Mouse (Mus musculus) E14TG2a.4 (cell line): ENCODE measurements around the gene Rps15.

ENCODE experiments used
- H3K27me3 ChIP-seq: 2 replicates; pipeline ENCODE4 v1.6.1; 2014; ENCODE audit warnings: low read length, control low read depth; ENCODE audit not compliant: insufficient read depth
- H3K36me3 ChIP-seq: 2 replicates; pipeline ENCODE4 v1.6.1; 2014; ENCODE audit warnings: low read length, control low read depth; ENCODE audit not compliant: insufficient read depth
- H3K4me1 ChIP-seq: replicated peaks from 2 replicates; pipeline ENCODE4 v1.6.1; 2014; ENCODE audit warnings: low read depth, low read length, control low read depth
- H3K4me3 ChIP-seq: replicated peaks from 2 replicates; pipeline ENCODE4 v1.5.1; 2014; ENCODE audit warnings: mild to moderate bottlenecking, low read length
- H3K9me3 ChIP-seq: 2 replicates; pipeline ENCODE4 v1.6.1; 2014; ENCODE audit warnings: low read length, control low read depth
- CTCF ChIP-seq: conservative IDR thresholded peaks from 2 replicates; pipeline ENCODE4 v1.5.1; 2014; ENCODE audit warnings: low read length
- NANOG ChIP-seq: IDR thresholded peaks from 2 replicates; pipeline ENCODE4 v1.6.1; 2014; ENCODE audit warnings: borderline replicate concordance, low read length, mixed read lengths
- POU5F1 ChIP-seq: IDR thresholded peaks from 2 replicates; pipeline ENCODE4 v1.6.1; 2014; ENCODE audit warnings: low read length, borderline replicate concordance

Rps15 gene

DNA sequence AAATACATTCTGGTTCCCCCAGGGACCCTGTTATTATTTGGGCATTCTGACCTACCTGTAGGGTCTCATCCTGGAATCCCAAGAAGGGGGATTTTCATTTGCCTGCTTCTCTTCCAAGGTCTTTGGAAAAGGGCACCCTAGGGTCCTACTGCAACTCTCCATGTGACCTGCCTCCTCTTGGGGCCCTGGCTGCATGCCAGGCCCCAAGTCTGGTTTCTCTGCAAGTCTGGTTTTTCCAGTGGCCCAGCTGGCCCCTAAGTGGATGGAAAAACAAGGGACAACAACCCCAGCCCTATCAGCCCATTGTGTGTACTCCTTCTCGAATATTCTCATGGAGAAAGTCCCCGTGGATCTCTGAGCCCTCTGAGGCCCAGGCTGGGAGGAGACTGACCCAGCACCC, 38.6 kb downstream of the Rps15 start:
- TF ChIP-seq POU5F1 (no peak), NANOG (no peak), CTCF (no peak)
- peaks cover 16% of the 10 kb centered on the region; the same call in 1 of the 2 replicates for H3K27me3 ChIP-seq
- peaks cover 33% of the 10 kb centered on the region for H3K36me3 ChIP-seq
- no peaks in the 10 kb centered on the region for H3K9me3 ChIP-seq
- peak overlapping the region; percentile 88 for H3K4me3 ChIP-seq
- H3K4me1 ChIP-seq: peaks cover 69% of the 10 kb centered on the region

DNA sequence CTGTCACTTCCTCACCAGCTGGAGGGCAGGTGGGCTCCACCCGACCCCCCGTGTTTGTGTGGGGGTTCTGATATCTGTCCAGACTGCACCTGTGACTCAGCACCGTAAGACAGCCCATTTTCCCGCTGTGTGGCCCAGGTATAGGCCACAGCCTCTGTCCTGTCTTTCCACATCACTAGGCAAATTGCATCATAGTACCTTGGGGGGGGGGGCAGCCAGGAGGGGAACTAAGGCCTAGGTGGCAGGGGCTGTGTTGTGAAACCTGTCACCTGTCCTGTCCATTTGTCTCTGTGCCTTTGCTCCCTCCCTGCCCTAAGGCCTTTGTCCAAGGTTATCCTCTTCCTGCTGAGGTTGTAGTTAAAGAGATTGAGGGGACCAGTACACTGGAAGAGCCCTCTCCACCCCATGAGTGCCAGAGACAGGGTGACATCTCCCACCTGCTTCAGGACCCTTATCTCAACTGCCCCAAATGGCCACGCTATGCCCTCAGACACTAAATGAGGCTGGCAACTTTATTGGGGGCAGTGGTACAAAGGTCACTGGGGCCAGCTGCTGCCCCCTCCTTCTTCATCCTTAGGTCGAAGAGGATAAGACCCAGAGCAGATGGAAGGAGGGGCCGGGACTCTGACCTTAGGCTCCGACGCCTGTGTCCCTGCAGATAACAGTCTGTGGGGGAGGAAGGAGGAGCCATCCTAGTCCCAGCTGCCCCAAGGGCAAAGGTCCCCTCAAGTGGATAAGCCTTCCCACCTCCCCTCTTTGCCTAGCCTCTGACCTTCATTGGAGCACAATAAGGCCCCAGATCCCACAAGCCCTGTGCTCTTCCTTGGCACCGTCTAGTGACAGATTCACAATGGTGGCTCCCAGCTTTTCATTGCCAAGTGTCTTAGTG, 39.6 kb downstream of the Rps15 start:
- Histone ChIP-seq H3K27me3 (peaks cover 13% of the 10 kb centered on the region; the same call in 1 of the 2 replicates), H3K36me3 (peaks cover 42% of the 10 kb centered on the region), H3K4me1 (peaks cover 75% of the 10 kb centered on the region), H3K9me3 (no peaks in the 10 kb centered on the region), H3K4me3 (peak overlapping the region; percentile 88; the same call in 1 of the 2 replicates)
- TF ChIP-seq POU5F1 (no peak), NANOG (no peak), CTCF (no peak)

DNA sequence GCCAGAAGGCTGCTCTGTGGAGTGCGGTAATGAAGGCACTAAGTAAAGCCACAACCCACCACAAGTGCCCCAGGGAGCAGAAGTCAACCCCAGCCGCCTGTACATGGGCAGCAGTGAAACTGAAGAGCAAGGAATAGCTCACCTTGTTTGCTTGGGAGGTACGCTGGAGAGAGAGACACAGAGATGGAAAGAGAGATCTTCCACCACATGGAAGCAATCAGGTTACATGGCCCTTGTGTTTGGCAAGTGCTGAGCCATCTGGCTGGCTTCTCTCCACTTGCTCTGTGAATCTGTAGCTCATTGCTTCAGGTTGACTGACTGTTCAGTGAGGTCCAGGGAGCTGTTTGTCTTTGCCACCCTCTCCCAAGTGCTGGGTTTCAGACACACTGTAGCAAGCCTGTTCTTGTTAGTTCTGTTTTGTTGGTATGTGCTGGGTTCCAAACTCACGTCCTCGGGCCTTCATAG, 40.3 kb downstream of the Rps15 start:
- peaks cover 42% of the 10 kb centered on the region for H3K36me3 ChIP-seq
- no peaks in the 10 kb centered on the region for H3K9me3 ChIP-seq
- H3K4me3 ChIP-seq: no peak overlapping the region
- no peak for TF ChIP-seq NANOG
- no peak for TF ChIP-seq CTCF
- peaks cover 82% of the 10 kb centered on the region for H3K4me1 ChIP-seq
- H3K27me3 ChIP-seq: peaks cover 13% of the 10 kb centered on the region; the same call in 1 of the 2 replicates

DNA sequence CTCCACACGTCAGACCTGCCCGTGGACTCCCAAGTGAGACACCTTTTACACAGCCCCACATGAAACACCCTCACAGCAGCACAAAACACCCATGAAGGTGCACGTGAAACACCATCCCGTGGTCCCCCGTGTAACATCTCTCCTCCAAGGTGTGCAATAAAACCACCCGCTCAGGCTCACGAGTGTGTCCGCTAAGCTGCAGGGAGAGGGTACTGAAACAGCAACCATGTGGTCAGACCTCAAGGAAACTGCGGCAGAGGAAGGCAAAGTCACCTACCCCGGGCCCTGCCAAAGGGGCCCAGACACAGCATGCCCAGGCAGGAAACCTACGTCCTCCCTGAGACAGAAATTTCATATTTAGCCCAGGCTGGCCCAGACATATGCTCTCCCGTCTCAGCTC, 44.0 kb downstream of the Rps15 start:
- Histone ChIP-seq H3K36me3 (peaks cover 42% of the 10 kb centered on the region), H3K4me3 (no peak overlapping the region), H3K9me3 (no peaks in the 10 kb centered on the region), H3K4me1 (peaks cover 91% of the 10 kb centered on the region), H3K27me3 (peaks cover 15% of the 10 kb centered on the region)
- TF ChIP-seq POU5F1 (no peak), NANOG (no peak), CTCF (no peak)

DNA sequence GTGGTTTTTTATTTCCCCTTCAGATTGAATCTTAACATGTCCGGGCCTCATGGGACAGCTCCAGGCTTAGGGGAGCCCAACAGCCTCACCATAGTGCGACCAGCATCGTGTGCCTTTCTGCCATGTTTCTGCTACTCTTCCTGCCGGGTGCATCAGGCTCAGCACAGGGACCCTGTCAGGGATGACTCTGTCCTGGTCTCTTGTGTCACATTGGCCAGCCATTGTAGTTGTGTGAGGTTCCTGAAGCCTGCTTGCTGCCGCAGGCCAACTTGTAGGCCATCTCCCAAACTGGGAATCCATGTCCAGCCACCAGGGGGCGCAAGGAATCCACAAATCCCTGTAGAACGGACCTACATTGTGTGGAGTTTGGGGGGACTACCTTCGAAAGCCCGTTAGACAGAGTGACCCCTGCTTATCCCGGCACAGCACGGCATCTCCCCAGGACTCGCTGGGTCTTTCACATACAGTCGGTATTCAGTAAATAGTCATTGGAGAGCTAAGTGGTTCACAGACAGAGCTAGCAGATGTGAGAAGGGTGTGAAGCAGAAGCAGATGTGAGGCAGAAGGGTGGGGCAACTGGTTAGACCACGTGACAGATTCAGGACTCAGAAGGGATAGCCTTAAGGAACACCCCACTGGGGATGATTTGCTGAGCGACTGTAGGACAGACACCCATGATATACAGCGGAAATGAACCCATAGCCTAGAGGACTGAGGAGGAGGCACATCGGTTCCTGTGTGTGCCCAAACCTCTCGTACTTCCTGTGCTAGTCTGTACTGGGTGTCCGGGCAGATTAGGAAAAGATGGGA, 47.9 kb downstream of the Rps15 start:
- Histone ChIP-seq H3K9me3 (no peaks in the 10 kb centered on the region), H3K36me3 (peaks cover 16% of the 10 kb centered on the region), H3K4me1 (peaks cover 89% of the 10 kb centered on the region), H3K27me3 (peaks cover 31% of the 10 kb centered on the region), H3K4me3 (peak overlapping the region; percentile 76; the same call in 1 of the 2 replicates)
- TF ChIP-seq CTCF (peak; percentile 92), POU5F1 (no peak)

DNA sequence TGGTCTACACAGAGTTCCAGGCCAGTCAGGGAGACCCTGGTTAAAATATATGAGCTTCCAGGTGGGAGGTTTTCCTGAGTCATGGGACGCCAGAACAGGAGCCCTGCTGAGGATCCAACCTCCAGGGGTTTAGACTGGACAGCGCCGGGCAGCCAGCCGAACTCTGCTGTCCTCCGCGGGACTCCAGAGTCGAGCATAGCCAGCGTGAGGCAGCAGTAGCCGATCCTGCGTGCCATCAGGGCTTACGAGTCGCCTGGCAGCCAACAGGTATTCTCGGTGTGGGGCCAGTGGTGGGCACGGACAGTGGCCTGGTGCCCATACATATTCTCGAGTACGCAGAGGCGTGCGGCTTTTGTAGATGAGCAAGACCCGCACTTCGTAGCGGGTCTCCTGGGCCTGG, 48.8 kb downstream of the Rps15 start:
- peak overlapping the region; percentile 76 for H3K4me3 ChIP-seq
- H3K27me3 ChIP-seq: peaks cover 39% of the 10 kb centered on the region
- H3K4me1 ChIP-seq: peaks cover 89% of the 10 kb centered on the region
- TF ChIP-seq CTCF: no peak
- no peak for TF ChIP-seq NANOG
- no peak for TF ChIP-seq POU5F1
- no peaks in the 10 kb centered on the region for H3K9me3 ChIP-seq
- H3K36me3 ChIP-seq: peaks cover 8% of the 10 kb centered on the region

DNA sequence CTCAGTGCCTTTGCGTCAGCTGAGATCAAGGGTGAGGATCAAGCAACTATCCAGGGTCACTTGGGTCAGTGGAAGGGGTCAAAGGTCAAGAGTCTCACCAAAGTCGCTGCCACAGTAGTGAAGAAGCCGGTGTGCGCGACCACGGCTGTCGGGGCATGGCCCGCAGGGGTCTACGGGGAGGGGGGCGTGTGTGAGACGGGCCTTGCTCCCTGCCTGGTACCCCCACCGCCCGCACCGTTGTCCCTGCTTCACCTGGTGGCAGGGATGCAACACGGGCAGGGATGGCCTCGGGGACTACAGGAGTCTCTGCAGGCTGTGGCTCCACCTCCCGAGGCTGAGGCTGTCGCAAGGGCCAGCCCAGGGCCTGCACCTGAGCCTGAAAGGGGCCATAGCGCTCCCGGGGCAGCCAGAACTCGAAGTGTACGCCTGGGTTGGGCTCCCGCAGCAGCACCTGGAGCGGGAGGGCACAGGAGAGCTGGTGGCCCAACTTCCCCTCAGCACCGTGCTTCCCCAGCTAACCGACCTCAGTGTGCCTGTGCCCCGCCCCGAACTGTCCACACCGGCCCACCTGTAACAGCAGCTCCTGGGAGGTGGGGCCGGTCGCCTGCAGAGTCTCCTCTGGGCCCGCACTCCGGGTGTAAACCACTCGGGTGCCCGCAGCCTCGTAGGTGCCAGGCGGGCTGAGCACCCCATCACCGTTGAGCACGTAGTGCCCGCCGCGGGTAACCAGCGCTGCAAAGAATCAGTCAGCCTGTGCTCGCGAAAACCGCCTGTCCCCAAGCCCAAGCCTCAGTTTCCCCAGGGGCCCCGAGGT, 49.4 kb downstream of the Rps15 start:
- H3K27me3 ChIP-seq: peaks cover 41% of the 10 kb centered on the region
- H3K36me3 ChIP-seq: peaks cover under 1% of the 10 kb centered on the region; the same call in 1 of the 2 replicates
- TF ChIP-seq NANOG (no peak), CTCF (no peak), POU5F1 (no peak)
- H3K9me3 ChIP-seq: no peaks in the 10 kb centered on the region
- H3K4me3 ChIP-seq: peak overlapping the region; percentile 76
- peaks cover 86% of the 10 kb centered on the region for H3K4me1 ChIP-seq

DNA sequence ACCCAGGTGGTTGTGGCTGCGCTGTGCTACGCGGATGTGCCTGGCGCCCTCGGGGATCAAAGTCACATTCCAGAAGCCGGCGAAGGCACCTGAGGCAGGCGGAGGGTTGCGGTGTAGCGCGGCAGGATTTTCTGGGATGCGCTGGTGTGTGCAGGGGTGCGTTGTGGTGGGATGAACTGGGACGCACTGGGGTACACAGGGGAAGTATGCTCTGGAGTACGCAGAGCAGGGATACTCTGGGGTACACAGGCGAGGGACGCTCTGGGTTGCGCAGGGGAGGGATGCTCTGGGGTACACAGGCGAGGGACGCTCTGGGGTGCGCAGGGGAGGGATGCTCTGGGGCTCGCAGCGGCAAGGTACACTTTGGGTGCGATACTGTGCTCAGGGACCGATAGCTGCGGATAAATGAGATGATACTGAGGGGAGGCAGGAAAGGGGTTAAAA, 50.1 kb downstream of the Rps15 start:
- Histone ChIP-seq H3K4me1 (peaks cover 84% of the 10 kb centered on the region), H3K36me3 (no peaks in the 10 kb centered on the region), H3K27me3 (peaks cover 46% of the 10 kb centered on the region), H3K4me3 (peak overlapping the region; percentile 76), H3K9me3 (no peaks in the 10 kb centered on the region)
- no peak for TF ChIP-seq NANOG
- no peak for TF ChIP-seq POU5F1
- no peak for TF ChIP-seq CTCF
